Mouse (Mus musculus): Measurements from ENCODE around the gene Rrp1b. TPM values are rescaled to one million over a fixed set of nuclear protein-coding genes. Genes with fewer than 3 reads are reported as not detected.

The Rrp1b gene
- 75.1 TPM for total RNA-seq (2023)

GRCm38 (mm10) chr17:32035609-32036508, at the start of gene Rrp1b, which contains the start of gene Hsf2bp:
Gene Rrp1b, plus strand, starts transcription at chr17:32036100.
Gene Hsf2bp, minus strand, starts transcription at chr17:32036349.

Other genes starting within 250 kb of the Rrp1b start
- 432 TPM for gene Sik1, start 180.3 kb upstream of the Rrp1b start, total RNA-seq (2023)
- gene Hsf2bp, start 249 bp downstream of the Rrp1b start, total RNA-seq (2023), result 0.41 TPM
- 0.12 TPM for gene Notch3, start 130.8 kb downstream of the Rrp1b start, total RNA-seq (2023)
- gene Ephx3, start 153.4 kb downstream of the Rrp1b start, total RNA-seq (2023), result 2.6 TPM
- gene Brd4, start 248.6 kb downstream of the Rrp1b start, total RNA-seq (2023), result 314 TPM